Mouse (Mus musculus): ENCODE measurements around the gene Ccdc114. TPM values are rescaled to one million over a fixed set of nuclear protein-coding genes. Genes with fewer than 3 reads are reported as not detected.
A peak's percentile ranks its signal among the peaks of the same experiment; 100 is the strongest.
"Not testable (repeated sequence)": the region's sequence is repeated elsewhere in the genome, so short reads cannot be mapped to it uniquely, and the experiment has no call there.

Gene Ccdc114
- 4.3 and 4.5 TPM in 2 replicates for polyA plus RNA-seq (2015; fragmentation: Nextera tagmentation; extraction: Ambion mirVana)

GRCm38 (mm10) chr7:45923762-45924428 is at the start of gene Ccdc114:
Ccdc114 (plus strand) TSS chr7:45924072.
- Histone ChIP-seq H3K9me3 (no peaks in the 10 kb centered on the region), H3K4me2 (replicated peaks) (peak within 1 kb of the TSS; percentile 59), H3K27ac (peak within 1 kb of the TSS; percentile 91), H3K36me3 (no peaks in the 10 kb centered on the region), H3K9ac (peak within 1 kb of the TSS; percentile 15), H3K4me1 (replicated peaks) (peaks cover 43% of the 10 kb centered on the region), H3K4me3 (replicated peaks) (peak within 1 kb of the TSS; percentile 38), H3K27me3 (replicated peaks) (no peaks in the 10 kb centered on the region)
- peak; percentile 75 for ATAC-seq
- 6% methylated on average over 24 of the region's 24 CpGs for WGBS

GRCm38 (mm10) chr7:45876895-45877294 is 47.0 kb upstream of the Ccdc114 start:
- H3K4me1 ChIP-seq (replicated peaks), result peaks cover 16% of the 10 kb centered on the region
- peaks cover 46% of the 10 kb centered on the region for H3K36me3 ChIP-seq
- H3K9me3 ChIP-seq, result no peaks in the 10 kb centered on the region
- H3K4me2 ChIP-seq (replicated peaks), result no peak overlapping the region
- no peak overlapping the region for H3K9ac ChIP-seq
- H3K27me3 ChIP-seq (replicated peaks), result no peaks in the 10 kb centered on the region
- H3K4me3 ChIP-seq (replicated peaks), result no peak overlapping the region
- WGBS, result 91% methylated on average over 7 of the region's 7 CpGs
- H3K27ac ChIP-seq, result no peak overlapping the region
- no peak for ATAC-seq

- H3K9ac ChIP-seq; ATAC-seq; H3K27ac ChIP-seq; H3K4me3 ChIP-seq (replicated peaks); H3K4me2 ChIP-seq (replicated peaks); H3K9me3 ChIP-seq; H3K27me3 ChIP-seq (replicated peaks): not testable (repeated sequence)
- H3K4me1 ChIP-seq (replicated peaks), result peaks cover 16% of the 10 kb centered on the region
- 95% methylated on average over 1 of the region's 1 CpGs for WGBS
- peaks cover 58% of the 10 kb centered on the region for H3K36me3 ChIP-seq
Measured at GRCm38 (mm10) chr7:45878278-45878677, 45.6 kb upstream of the Ccdc114 start, which contains the start of gene Grin2d. Grin2d (minus strand) TSS chr7:45878378.

GRCm38 (mm10) chr7:45880531-45880930 is 43.3 kb upstream of the Ccdc114 start:
- 96% methylated on average over 4 of the region's 4 CpGs for WGBS
- H3K36me3 ChIP-seq, result peaks cover 69% of the 10 kb centered on the region
- no peaks in the 10 kb centered on the region for H3K9me3 ChIP-seq
- no peaks in the 10 kb centered on the region for H3K4me1 ChIP-seq (replicated peaks)
- H3K4me3 ChIP-seq (replicated peaks), result no peak overlapping the region
- H3K27ac ChIP-seq, result no peak overlapping the region
- no peak overlapping the region for H3K9ac ChIP-seq
- no peak for ATAC-seq
- H3K27me3 ChIP-seq (replicated peaks), result no peaks in the 10 kb centered on the region
- H3K4me2 ChIP-seq (replicated peaks), result no peak overlapping the region

GRCm38 (mm10) chr7:45881011-45881410 is 42.9 kb upstream of the Ccdc114 start:
- H3K4me3 ChIP-seq (replicated peaks), result no peak overlapping the region
- H3K27ac ChIP-seq, result no peak overlapping the region
- no peaks in the 10 kb centered on the region for H3K4me1 ChIP-seq (replicated peaks)
- peaks cover 68% of the 10 kb centered on the region for H3K36me3 ChIP-seq
- H3K9ac ChIP-seq, result no peak overlapping the region
- no peaks in the 10 kb centered on the region for H3K27me3 ChIP-seq (replicated peaks)
- ATAC-seq, result no peak
- no peaks in the 10 kb centered on the region for H3K9me3 ChIP-seq
- WGBS, result 90% methylated on average over 2 of the region's 2 CpGs
- no peak overlapping the region for H3K4me2 ChIP-seq (replicated peaks)

GRCm38 (mm10) chr7:45887246-45887645 is 36.6 kb upstream of the Ccdc114 start:
- 46% methylated on average over 3 of the region's 3 CpGs for WGBS
- no peaks in the 10 kb centered on the region for H3K4me1 ChIP-seq (replicated peaks)
- no peak overlapping the region for H3K4me3 ChIP-seq (replicated peaks)
- H3K9me3 ChIP-seq, result no peaks in the 10 kb centered on the region
- H3K27ac ChIP-seq, result no peak overlapping the region
- no peaks in the 10 kb centered on the region for H3K27me3 ChIP-seq (replicated peaks)
- H3K4me2 ChIP-seq (replicated peaks), result no peak overlapping the region
- peaks cover 29% of the 10 kb centered on the region for H3K36me3 ChIP-seq
- no peak for ATAC-seq
- no peak overlapping the region for H3K9ac ChIP-seq

- 86% methylated on average over 2 of the region's 2 CpGs for WGBS
- Histone ChIP-seq H3K4me2 (replicated peaks) (no peak overlapping the region), H3K4me3 (replicated peaks) (no peak overlapping the region), H3K4me1 (replicated peaks) (no peaks in the 10 kb centered on the region; the same call in 1 of the 2 replicates), H3K36me3 (no peaks in the 10 kb centered on the region), H3K27me3 (replicated peaks) (no peaks in the 10 kb centered on the region), H3K27ac (no peak overlapping the region), H3K9ac (no peak overlapping the region), H3K9me3 (no peaks in the 10 kb centered on the region)
- ATAC-seq, result no peak
Measured at GRCm38 (mm10) chr7:45892651-45893050, 31.2 kb upstream of the Ccdc114 start.

- Histone ChIP-seq H3K4me1 (replicated peaks) (no peaks in the 10 kb centered on the region; the same call in 1 of the 2 replicates), H3K36me3 (no peaks in the 10 kb centered on the region), H3K9ac (peak overlapping the region; percentile 37; the same call in 1 of the 2 replicates), H3K4me2 (replicated peaks) (peak overlapping the region; percentile 66), H3K4me3 (replicated peaks) (peak overlapping the region; percentile 22; the same call in 1 of the 2 replicates), H3K27ac (0 out of 2 replicates have a peak overlapping the region, but pooled peaks have one; percentile 17), H3K27me3 (replicated peaks) (no peaks in the 10 kb centered on the region), H3K9me3 (no peaks in the 10 kb centered on the region)
- 76% methylated on average over 6 of the region's 6 CpGs for WGBS
- peak; percentile 5; the same call in 1 of the 2 replicates for ATAC-seq
Measured at GRCm38 (mm10) chr7:45895931-45896516, 27.8 kb upstream of the Ccdc114 start.

GRCm38 (mm10) chr7:45896517-45897257 is 27.2 kb upstream of the Ccdc114 start, which contains the start of the genes Syngr4 and Tmem143:
Syngr4 (minus strand) TSS chr7:45896714.
Tmem143 (plus strand) TSS chr7:45896941.
- Histone ChIP-seq H3K4me2 (replicated peaks) (peak within 1 kb of the TSS; percentile 66), H3K9me3 (no peaks in the 10 kb centered on the region), H3K4me3 (replicated peaks) (peak within 1 kb of the TSS; percentile 36), H3K9ac (peak within 1 kb of the TSS; percentile 37), H3K4me1 (replicated peaks) (no peaks in the 10 kb centered on the region; the same call in 1 of the 2 replicates), H3K27me3 (replicated peaks) (no peaks in the 10 kb centered on the region), H3K36me3 (no peaks in the 10 kb centered on the region), H3K27ac (peak within 1 kb of the TSS; percentile 67)
- 2% methylated on average over 40 of the region's 40 CpGs for WGBS
- peak; percentile 92 for ATAC-seq

GRCm38 (mm10) chr7:45897258-45897757 is 26.6 kb upstream of the Ccdc114 start:
- ATAC-seq, result peak; percentile 82
- WGBS, result 2% methylated on average over 19 of the region's 19 CpGs
- peak overlapping the region; percentile 66 for H3K4me2 ChIP-seq (replicated peaks)
- peak overlapping the region; percentile 36 for H3K4me3 ChIP-seq (replicated peaks)
- no peaks in the 10 kb centered on the region for H3K27me3 ChIP-seq (replicated peaks)
- no peaks in the 10 kb centered on the region for H3K9me3 ChIP-seq
- no peaks in the 10 kb centered on the region; the same call in 1 of the 2 replicates for H3K4me1 ChIP-seq (replicated peaks)
- peak overlapping the region; percentile 31 for H3K9ac ChIP-seq
- H3K27ac ChIP-seq, result peak overlapping the region; percentile 67
- no peaks in the 10 kb centered on the region for H3K36me3 ChIP-seq

- H3K4me3 ChIP-seq (replicated peaks), result peak overlapping the region; percentile 36; the same call in 1 of the 2 replicates
- H3K9ac ChIP-seq; H3K9me3 ChIP-seq; ATAC-seq; H3K36me3 ChIP-seq; H3K27me3 ChIP-seq (replicated peaks); H3K4me1 ChIP-seq (replicated peaks); H3K27ac ChIP-seq: not testable (repeated sequence)
- peak overlapping the region; percentile 66 for H3K4me2 ChIP-seq (replicated peaks)
- WGBS, result 57% methylated on average over 4 of the region's 4 CpGs
Measured at GRCm38 (mm10) chr7:45898125-45898524, 25.7 kb upstream of the Ccdc114 start.

GRCm38 (mm10) chr7:45901562-45901961 is 22.3 kb upstream of the Ccdc114 start:
- Histone ChIP-seq H3K4me2 (replicated peaks) (no peak overlapping the region), H3K27me3 (replicated peaks) (no peaks in the 10 kb centered on the region), H3K36me3 (no peaks in the 10 kb centered on the region), H3K9ac (no peak overlapping the region), H3K9me3 (no peaks in the 10 kb centered on the region), H3K4me3 (replicated peaks) (no peak overlapping the region), H3K27ac (no peak overlapping the region), H3K4me1 (replicated peaks) (no peaks in the 10 kb centered on the region)
- 47% methylated on average over 5 of the region's 5 CpGs for WGBS
- ATAC-seq, result peak; percentile 8; the same call in 1 of the 2 replicates
